Mouse (Mus musculus): ENCODE measurements around the gene Epha3.

Epha3 gene

DNA sequence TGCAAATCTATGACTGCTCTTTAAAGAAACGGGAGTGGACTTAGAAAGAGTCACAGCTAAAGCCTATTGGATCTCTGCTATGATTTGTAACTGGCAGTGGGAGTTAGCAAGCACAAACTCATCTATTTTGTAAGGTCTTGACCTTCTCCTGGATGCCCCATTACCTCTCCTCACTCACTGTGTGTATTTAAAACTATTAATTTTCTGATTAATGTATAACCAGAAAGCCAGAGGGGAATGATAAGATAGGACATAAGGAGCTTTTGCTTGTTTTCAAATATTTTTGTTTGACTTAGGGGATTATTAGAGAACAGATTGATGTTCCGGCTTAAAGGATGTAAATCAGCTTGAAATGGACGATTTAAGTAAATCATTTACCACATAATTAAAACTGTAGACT lies 213.2 kb downstream of the Epha3 start:
- no peak for DNase-seq

DNA sequence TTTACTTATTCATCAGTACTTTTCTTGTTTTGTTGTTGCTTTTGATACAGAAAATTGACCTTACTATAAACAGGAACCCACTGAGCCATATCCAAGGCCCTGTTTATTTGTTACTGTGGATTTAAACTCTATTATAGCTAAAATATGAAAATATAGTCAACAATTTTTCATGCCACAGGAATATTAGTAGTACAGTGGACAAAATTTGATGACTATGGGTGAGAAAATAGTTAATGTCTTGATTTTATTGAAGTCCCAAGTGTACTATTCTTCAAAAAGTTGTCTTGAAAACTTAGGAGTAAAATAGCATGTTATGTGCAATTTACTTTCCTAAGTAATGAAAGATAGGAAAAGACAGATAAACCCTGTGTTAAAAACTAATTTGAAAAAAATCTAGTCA lies 217.4 kb downstream of the Epha3 start:
- no peak for DNase-seq

DNA sequence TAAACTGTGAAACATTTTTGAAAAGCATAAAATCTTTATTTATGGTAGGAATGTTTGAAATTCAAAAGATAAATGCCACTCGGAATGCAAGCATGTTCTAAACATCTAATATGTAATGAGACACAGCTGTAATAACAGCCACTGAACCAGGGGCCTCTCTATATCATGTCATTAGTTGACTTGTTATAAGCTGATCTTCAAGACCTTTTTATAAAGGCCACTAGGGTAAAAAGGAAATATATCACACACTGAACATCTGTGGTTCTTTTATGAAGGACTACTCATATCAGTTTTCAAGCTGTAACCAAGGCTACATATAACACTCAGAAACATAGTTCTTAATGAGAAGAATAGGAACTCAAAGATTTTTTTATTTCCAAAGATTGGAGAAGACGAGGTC lies 221.3 kb downstream of the Epha3 start:
- DNase-seq: no peak

DNA sequence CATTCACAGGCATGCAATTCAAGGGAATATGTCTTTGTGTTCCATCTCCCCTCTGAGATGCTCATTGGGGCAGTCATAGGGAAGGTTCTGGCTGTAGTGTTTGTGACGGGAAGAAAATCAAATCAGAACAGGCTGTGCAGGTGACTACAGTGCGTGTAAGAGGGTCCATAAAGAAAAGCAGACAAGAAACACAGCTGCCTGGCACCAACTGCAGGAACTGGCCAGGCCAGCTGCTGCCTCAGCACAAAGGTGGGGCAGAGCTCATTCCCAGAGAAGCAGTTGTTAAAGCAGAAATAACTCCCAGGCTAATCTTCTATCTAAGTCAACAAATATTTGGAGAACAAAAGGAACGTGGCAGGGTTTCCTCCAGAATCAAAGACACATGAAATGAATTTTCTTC lies 222.4 kb downstream of the Epha3 start:
- no peak for DNase-seq

DNA sequence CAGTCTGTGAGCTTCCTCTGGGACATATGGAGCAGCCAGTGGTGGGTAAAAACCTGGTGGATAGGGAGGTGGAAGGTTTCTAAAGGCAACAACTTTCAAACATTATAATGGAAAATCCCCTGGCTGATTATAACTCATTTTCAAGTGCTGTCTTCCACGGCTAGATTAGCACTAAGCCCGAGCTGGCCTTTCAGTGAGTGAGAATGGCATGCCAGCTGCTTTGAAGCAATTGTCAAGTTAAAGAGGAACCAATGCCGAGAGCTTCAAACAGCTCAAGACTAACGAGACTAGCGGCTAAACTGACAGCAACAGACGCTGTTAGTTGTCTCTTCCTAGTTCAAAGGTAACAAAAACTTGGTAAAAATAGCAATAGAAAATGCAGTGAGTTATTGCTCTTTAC lies 225.3 kb downstream of the Epha3 start:
- DNase-seq: no peak

DNA sequence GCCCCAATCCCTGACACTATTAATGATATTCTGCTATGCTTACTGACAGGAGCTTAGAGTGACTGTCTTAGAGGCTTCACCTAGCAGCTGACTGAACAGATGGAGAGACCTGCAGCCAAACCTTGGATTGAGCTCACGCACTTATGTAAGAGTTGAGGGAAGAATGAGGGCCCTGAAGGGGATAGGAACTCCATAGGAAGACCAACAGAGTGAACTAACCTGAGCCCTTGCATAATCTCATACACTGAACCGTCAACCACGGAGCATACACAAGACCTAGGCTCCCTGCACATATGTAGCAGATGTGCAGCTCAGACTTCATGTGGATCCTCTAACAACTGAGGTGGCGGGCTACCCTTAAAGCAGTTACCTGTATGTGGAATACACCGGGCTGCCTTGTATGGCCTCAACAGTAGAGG lies 230.2 kb downstream of the Epha3 start:
- DNase-seq: peak; percentile 83

DNA sequence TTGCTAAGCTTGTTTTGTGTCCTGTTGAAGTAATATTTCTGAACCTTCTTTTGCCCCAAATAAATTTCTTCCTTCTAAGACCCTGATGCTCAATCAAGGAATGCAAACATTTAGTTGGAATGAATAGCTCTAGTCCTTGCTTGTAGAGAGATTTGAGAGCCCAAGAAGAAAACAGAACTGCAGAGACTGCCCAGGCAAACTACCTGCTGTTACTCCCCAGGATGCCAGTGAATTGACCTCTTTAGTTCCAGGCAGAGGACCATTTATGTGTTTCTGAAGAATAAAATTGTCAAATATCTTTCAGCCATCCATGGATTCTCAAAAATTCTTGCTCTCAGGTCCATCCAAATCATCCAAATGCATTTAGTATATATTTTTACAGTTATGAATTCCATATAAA lies 238.7 kb downstream of the Epha3 start:
- DNase-seq: peak; percentile 30

DNA sequence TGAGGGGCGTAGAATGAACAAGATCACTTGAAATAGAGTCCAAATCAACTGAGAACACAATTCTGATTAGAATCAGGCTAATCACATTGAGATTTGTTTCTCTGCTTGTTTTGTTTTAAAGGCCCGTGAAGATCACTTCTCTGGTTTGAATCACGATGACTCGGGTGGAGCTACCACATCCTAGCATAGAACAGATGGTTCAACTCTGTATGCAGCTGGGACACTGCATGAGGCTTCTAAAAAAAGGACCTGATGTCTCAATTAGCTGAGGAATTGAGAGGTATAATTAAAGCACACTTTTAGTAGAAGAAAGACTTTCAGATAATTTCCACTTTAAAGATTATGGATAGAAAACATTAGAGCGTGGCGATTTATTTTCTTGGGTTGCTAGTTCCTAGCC lies 242.1 kb downstream of the Epha3 start:
- no peak for DNase-seq

DNA sequence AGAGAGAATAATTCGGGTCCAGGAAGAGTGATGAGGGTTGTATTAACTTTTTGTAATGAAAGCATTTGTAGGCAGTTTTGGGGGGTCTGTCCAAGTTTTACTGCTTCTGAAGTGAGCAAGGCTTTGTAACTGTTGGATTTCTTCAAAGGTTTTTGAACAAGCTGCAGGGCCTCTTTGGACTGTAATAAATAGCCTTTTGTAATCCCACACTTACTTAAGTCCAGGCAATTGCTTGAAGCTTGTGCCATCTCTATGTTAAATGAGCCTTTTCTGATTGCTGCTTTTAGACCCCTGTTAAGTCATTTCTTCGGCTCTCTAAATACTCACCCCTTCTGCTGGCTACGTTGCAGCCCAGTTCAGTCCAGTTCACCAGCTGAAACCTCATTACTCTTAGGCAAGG lies 248.6 kb downstream of the Epha3 start:
- no peak for DNase-seq

DNA sequence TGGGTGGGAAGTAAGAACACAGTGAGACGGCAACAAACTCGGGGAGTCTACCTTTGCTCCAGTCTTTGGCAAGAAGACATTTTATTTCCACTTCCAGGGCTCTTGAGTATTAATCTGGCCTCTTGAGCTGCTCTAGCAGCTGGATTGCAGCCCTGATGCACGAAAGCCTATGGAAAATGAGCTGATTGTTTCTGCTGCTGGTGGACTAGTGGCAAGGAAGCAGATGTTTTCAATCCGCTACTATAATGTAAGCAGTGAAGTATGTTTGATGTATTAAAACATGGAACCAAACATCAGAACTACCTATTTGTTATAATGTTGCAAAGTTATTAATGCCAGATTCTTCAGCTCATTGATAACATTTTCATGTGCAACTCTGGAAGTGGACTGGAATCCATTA lies 251.0 kb downstream of the Epha3 start:
- no peak for DNase-seq

DNA sequence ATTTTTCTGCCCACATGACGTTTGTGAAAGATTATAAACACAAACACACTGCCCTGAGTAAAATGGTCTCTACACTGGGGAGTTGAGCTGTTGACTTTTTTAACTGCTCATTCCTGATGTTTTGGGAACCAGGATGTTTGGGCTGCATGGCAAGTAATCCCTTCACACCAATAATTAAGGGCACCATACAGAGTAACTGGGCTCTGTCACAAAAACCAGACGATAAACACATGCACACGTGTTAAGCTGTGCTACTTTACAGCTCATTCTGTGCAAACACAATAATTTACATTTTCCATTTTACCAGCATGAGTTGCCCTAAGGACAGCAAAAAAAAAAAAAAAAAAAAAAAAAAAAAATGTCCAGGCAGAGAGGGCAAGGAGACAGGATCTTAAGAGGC lies 263.7 kb downstream of the Epha3 start:
- DNase-seq: no peak

DNA sequence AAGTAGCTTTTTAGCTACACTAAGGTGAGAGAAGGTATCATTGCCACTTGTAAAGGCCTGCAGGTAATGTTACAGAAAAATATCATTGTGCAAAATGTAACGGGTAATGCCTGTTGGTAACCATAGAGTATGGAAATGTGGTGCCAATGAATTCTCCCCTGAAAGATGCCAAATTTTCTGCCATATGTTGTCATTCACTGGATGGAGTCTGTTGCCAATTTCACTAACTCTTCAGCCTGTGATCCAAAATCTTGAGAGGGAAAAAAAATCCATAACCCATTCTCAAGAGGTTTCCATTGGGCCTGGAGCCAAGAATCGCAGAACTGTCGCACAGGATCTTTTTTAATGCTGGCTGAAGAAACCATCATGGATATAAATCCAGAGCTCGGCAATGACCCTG lies 269.3 kb downstream of the Epha3 start:
- DNase-seq: peak; percentile 7

DNA sequence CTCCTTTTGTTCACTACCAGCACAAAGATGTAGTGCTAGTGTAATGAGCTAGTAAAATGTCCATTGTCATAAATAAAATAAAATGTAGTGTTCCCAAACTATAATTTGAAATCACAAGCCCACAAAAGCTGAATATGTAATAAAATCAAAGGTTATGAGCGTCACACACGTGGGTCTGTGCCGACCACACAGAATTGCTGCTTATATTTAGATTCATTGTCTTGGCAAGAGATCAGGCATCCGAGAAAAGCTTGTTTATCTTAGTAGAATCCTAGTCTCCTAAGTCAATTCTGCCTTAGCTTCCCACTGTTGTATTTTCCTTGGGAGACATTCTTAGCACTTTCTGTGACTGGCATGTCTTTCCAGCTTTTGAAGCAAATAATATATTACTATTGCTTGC lies 294.2 kb downstream of the Epha3 start:
- DNase-seq: no peak

DNA sequence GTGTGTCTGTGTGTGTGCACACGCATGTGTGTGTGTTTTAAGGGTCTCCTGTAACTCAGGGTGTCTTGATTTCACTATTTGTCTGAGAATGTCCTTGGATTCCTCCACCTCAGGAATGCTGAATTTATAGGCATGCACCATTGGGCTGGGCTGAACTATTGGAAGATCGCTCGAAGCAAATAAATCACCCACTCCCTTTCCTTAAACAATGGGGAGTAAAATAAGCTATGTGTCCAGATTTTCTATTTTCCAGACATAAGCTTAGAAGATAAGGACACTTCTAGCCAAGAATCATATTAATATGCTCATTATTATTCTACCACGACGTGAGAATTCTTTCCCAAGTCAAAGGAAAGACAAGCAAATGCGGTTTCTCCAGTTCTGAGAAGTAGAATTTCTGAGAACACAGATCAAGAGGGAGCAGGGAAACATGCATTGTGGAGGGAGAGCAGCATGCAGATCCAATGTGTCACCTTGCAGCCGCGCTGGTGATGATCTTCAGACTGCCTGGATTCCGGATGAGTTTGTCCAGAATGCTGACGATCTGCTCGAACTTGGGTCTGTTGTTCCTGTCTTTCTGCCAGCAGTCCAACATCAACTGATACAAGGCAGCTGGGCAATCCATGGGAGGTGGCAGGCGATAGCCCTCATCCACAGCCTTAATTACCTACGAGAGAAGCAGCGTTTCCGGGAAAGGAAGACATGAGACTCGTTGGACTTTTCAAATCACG lies 297.7 kb downstream of the Epha3 start:
- DNase-seq: peak; percentile 68

DNA sequence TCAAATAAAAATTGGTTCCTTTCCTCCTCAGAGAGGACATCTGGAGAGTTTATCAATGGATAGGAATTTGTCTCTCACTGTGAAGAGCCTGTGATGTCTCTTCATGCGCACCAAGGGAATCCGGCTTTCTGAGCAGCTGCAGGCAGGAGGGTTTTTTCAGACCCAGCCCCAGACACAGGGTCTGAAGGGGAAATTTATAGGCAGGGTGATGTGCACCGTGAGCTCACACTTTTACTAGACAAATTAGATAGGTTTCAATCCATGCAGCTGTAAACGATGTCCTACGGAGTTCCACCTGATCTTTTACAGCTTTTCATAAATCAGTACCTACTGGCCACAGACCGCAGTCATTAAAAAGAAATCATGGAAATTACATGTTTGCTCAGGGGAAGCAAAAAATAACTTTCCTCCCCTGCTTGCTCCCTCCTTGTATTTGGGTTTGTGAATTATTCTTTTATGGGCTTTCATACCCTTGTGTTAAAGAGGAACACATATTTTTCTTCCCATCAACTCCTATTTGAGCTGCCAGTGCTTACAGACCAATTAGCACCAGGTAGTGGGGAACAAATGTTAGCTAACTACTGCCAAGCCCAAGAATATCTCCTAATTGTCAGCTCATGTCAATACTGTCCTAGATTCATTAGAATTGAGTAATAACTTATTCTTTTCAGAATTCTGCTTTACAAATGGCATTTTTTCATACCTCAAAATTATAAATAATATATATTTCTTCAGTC lies 307.4 kb downstream of the Epha3 start:
- DNase-seq: no peak

DNA sequence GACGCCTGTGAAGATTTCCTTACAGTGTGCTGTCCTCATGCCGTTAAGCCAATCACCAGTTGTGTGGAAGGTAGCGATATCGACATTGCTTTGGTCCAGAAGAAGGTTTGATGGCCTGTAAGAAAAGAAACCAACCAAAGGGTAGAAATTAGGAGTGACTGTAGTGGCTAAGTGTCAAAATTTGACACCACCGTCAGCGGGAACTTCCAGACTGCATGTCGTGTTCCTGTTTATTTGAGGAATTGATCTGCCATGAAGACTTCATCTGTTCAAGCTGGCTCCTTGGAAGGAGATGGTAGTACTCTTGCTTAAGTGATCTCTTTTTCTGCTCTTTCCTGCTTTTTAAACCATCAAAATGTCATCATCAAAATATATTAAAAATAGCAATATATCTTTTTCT lies 311.4 kb downstream of the Epha3 start:
- no peak for DNase-seq

DNA sequence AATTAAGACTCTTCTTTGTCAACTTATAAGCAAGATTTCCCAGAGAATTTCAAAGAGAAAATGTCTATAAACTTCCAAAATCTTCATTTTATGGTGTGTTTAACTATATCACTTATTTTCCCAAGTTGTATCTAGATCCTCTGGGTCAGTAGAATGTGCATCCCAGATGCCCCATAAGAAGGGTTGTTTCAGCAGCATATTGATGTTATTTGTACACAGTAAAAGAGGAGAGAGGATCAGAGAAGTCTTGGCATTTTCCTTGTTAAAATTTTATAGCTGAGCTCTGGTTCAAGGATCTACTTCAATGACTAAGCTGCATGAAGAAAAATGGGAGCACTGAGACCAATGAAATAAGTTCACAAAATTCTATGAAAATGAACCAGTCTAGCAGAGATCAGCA lies 324.5 kb downstream of the Epha3 start:
- no peak for DNase-seq

DNA sequence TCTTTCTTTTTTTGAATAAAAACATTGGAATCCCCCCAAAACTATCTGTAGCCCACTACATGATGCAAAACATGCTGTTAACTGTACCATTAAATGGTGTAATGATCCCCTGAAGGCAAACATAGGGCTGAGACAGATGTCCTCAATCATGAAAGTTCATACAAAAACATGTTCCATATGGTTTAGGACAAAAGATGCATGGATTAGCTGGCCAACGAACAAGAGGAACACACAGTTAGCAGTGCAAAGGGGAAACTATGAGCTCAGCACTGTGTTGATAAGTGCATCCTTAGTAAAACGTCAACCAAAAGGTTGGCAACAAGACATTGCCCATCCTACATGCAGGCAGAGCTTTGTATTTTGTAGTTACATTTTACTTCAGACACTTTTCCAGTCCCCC lies 335.2 kb downstream of the Epha3 start:
- no peak for DNase-seq

DNA sequence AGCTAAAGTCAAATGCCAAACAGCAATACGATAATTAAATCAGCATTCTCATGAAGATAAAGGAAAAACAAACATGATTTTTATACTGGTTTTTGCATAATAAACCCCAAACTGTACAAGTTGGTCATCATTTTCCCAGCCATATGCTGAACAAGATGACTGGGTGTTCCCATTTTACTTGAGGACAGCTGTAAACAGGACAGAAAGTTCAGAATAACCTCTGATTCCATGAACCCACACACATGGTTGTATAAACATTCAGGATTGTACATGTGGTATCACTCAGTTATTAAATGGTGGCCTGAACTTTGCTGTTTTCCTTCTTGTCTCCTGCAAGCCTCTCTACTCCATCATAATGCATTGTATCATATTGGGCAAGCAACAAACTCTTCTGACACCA lies 346.3 kb downstream of the Epha3 start:
- no peak for DNase-seq

DNA sequence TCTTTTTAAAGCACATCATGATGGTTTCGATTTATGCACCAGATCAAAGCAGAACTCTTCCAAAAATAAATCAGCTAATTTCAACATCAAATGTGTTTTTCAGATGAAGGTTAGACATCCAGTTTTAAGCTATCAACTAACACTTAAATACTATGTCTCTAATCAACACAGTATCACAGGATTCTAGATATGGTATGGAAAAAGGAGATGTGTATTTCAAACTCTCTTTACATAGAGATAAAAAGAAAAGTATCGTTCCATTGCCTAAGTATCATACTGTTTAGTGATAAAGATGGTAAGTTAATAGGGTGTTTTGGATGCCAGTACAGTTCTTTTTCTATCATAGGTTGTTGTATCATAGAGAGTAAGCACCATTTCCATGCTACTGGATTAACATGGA lies 353.9 kb downstream of the Epha3 start:
- DNase-seq: no peak

DNA sequence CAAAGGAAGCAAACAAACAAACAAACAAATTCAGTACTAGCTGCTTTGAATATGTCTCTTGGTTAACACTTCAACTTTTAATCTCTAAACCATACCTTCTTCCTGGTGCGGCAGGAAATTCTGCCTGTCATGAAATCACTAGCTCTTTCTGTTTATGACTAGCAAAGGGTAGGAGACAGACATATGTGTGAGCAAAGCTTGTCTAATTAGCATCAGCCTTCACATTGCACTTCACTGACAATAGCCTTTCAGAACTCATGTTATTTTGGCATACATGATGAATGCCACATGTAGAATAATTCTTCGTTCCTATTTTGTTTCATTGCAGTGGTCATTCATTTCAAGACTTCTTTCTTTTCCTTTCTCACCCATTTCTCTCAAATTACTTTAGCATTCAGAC lies 357.5 kb downstream of the Epha3 start:
- no peak for DNase-seq

DNA sequence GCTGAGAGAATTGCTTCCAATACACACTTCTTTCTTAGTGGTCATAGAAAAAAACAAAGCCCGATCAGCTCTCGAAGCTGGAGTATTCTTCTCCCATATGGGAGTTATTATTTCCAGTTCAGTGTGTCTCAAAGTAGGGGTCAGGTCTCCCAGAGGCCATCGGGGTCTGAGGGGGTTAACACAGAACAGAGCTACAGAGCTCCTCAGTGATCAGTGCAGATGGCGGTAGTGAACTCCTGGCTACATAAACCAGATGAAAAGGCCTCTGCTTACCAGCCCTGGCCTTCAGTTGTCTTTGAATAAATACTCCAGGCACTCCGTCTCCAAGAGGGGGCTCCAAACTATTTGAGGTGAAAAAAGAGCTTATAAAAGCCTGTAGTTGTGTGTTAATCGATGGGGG lies 362.5 kb downstream of the Epha3 start:
- no peak for DNase-seq

DNA sequence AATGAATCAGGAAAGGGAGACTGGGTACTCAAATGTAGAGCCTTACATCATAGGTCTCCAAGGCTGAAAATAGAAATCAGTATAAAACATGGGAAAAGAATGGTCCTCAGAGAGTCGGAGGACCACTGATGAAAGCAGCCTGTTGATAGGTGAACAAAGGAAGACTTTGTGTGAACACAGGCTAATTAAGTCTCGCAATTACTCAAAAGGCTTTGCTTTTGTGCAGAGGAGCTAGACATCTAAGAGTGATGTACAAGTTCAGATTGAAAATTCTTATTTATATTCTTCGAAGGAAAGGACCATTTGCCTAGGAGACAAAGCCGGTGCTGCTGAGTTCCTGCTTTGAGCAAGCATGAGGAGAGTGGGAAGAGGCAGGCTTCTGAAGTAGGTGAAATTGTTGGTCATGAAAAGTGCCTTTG lies 363.0 kb downstream of the Epha3 start:
- DNase-seq: no peak
